Mouse (Mus musculus): ENCODE measurements around the gene Smpd1.

Smpd1 gene

DNA sequence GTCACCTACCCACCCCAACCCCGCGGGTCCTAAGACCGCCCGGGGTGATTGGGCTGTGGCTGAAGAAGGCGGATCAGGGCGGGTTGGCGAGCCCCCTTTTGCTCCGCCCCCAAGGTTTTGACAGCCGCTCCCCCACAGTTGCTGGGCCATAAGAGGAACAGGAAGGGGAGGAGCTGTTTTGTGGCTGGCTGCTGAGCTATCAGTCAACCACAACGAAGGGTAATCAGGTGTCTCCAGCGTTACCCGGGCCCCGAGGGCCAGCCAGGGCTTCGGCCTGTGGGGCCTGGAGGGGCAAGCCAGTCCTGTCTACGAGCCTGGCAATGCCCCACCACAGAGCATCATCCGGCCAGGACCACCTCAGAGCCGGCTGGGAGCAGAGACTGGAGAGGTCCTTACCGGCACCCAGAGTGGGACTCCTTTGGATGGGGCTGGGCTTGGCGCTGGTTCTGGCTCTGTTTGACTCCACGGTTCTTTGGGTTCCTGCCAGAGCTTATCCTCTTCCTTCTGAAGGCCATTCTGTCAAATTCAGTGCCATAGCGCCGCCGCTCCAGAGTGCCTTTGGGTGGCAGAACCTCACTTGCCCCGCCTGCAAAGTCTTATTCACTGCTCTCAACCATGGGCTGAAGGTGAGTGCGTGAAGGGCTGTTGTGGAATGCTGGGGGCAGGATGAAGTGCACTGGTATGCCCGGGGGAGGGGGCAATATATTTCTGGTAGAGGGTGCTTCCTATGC lies at the start of gene Smpd1:
Gene Smpd1, plus strand, starts transcription at position 149 of the 731 bp plus-strand sequence.
- DNase-seq: peak; percentile 88

DNA sequence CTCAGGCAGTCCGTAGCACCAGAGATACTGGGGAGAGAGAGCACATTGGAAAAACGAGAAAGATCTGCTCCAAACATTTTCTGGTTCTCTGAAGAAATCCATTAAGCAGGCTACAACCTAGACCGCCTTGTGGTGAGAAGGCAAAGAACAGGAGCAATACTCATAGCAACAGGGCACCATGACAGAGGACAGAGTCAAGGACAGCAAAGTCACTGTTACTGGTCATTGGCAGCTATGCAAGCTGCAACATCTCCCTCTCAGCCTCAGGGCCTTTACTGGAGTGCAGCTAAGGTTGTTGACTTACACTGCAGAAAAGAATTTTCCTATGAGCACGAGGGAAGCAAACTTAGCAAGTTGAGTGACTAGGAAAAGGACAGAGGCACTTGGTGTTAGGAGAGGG lies 46.9 kb upstream of the Smpd1 start:
- DNase-seq: no peak

DNA sequence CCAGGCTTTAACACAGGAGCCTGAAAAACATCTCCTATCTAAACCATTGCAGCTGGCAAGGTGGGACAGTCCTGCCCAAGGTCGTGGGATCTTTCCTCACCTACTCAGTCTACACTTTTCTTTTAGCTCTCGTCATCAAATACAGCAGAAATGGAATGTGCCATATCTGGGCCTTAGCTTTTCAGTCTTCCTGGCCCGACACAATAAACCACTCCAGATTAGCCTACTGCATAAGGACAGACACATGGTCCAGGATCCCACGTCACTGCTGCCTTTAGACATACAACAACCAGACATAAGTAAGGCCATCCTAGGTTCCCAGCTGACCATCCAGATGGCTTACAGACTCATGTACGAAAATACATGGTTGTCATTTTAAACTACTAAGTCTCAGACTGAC lies 44.0 kb upstream of the Smpd1 start:
- no peak for DNase-seq

DNA sequence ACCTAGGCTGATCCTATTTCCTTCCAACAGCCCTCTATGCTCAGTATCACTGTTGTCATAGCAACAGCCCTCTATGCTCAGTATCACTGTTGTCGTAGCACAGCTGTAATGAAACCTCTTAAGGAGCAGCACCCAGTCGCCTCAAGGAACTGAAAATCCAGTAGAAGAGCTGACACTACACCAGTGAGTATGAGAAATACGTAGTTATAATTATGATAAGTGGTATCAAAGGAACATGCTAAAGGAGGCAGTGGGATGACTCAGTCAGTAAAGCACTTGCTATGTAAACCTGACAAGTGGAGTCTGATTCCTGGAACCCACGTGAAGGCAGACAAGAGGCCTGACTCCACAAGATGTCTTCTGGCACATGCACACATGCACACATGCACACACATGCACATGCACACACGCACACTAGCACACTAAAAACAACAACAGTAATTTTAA lies 40.3 kb upstream of the Smpd1 start:
- no peak for DNase-seq

DNA sequence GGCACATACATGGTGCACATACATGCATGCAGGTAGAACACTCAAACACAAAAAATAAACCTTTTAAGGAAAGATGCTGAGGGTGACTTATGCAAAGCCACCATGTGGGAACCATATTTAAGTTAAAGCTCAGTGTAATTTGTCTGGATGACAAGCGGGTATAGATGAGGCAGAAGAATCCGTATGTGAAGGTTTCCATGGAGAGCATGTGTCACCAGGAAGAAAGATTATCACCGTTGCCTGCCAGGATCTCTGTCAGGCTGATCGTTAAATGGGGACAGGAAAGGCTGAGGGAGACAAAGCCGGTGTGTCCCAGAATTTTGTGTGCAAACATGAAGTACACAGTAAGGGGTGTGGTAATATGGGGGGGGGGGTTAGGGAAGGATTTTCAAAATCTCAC lies 39.6 kb upstream of the Smpd1 start:
- DNase-seq: no peak

DNA sequence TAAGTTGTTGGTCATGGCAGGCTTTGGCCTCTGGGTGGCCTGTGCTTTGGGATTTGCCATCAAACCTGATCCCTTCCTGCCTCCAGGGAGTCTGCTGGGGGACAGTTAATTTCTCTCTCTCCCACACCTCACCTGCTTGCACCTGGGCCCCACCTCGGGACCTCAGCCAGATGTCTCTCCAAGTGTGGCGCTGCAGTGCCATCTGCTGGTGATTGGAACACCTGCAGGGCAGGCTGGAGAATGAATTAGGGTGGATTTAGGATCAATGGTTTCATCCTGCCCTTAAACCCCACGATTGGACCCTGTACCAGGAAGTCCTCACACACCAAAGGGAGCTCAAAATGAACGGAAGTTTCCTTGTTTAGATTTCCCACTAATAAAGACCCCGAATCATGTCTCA lies 39.0 kb upstream of the Smpd1 start:
- DNase-seq: peak; percentile 71

DNA sequence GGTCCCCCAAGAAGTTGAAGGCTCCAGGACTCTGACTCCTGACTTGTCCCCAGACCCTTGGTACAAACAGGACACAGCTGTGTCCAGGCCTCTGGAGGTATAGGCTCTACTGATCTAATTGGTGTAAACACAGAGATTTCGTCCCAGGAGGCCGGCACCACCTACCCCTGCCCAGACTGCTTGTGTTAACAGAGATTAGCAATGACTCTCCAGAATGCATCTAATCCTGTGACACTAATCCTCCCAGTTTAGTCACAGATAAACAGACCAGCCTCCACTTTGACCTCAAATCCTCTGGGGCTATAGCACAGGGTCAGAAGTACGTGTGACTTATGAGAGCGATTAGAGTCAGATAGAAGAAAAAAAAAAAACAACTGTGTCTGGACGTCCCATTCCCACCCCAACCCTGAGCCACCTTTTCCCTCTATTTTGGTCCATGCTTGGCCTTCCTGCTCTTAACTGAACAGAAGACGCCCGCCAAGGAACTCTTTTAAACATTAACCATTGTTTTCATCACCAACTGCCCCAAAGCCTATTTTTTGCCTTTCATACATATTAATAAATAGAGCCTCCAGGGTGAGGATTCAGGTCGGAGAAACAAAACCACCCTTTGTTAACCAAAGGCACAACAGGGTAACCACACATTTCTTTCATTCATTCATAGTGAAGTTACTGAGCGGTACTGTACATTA lies 37.3 kb upstream of the Smpd1 start:
- no peak for DNase-seq

DNA sequence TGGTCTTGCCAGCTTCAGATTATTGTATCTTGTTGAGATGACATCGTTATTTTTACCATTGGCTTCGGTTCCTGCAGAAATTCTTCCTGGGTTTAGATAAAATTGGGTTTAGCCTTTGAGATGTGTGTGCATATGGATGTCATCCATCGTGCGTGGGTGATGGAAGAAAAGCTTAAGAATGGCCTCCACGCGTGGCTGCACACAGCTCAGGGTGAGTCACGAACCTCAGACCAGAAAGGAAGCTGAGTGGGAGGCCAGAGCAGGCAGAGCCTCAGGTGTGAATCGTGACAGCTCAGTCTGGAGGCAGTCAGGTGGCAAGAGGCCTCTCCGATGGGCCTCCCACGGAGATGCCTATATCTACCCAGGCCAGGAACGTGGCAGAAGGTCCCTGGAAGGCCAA lies 34.8 kb upstream of the Smpd1 start:
- no peak for DNase-seq

DNA sequence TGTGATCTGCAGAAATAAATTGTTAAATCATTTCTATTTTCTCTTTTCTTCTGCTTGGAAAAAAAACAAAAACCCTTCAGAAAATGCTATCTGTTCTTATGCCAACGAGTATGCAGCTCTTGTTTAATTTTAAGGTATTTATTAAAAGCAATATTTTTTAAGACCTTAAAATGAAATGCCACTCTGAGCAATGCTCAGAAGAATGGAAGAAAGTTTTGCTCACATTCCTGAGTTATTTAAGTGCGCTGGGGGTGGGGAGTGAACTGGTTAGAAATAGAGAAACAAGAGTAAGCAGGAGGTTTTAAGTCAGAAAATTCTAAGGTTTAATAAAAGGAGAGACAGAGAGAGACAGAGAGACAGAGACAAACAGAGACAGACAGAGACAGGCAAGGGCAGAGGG lies 34.4 kb upstream of the Smpd1 start:
- DNase-seq: no peak

DNA sequence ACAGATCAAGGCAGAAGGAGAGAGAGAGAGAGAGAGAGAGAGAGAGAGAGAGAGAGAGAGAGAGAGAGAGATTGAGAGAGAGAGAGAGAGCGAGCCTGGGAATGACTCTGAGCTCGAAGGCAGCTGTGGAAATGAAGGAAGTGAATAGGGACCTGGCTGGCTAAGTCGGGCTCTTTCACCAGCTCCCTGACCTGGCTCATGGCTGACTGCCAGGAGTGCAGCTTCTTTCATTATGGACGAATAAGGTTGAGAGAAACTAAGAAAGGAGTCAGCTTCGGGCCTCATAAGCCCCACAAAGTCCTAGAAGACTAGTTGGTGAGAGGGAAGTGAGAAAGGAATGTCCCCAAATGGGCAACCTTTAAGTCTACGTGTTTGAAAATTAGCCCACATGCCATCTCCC lies 34.0 kb upstream of the Smpd1 start:
- peak; percentile 8 for DNase-seq

DNA sequence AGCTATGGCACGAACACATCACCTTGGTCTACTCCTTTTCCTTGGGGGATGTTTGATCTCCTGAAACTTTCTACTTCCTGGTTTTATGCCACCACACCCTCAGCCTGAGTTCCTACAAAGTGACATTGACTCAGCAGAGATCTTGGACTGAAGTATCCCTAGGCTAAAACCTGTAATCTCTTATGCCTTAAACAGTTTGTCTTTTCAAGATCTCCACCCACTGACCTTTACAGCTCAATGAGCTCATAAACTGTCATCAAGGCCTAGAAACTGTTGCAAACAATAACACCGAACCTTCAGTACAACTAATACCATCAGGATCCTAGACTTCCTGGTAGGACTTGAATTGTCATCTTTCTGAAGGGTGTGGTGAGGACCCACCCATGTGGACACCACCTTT lies 29.9 kb upstream of the Smpd1 start:
- DNase-seq: no peak

DNA sequence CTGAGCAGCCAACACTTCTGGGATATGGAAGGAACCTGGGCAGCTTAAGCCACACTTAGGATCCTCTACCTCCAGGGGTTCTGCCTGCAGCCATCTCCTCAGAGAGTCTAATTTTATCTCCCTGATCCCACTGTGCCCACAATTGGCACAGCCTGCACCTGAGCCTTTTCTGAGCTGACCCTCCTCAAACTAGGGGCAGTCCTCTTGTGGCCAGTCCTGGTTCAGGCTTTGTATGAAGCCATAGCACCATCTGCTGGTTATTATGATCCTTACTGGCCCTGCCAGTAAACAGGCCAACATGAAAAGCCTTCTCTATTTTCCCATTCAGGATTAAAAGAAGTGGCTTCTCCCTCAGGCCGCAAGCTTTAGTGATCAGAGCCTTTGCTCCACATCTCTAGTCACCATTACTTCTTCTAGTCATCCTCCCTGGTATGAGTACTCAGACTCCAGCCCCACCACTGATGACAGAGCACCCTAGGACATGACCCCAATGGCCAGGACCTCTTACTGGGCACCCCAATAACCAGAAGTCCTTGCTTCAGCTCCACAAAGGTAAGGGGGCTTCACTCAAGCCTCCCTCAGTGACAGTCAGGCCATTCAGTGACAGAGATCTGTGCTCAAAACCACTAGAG lies 26.7 kb upstream of the Smpd1 start:
- DNase-seq: peak; percentile 31

DNA sequence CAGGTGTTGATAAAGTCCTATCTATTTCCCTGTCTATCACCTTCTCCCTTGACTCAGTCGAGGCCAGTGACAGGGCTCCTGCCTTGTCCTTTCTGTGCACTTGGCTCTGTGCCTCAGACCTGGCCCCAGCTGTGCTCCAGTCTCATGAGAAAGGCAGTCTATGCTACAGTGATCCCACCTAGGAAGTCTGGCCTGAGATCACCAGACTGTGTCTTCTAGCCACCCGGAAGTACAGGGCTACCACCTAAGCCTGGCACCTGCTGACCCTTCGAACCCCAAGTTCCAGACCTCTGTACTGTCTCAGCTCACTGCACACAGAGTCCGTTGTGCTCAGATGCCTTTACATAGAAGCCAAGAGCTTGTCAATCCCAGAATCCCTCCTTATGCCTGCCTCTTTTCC lies 26.1 kb upstream of the Smpd1 start:
- DNase-seq: no peak

DNA sequence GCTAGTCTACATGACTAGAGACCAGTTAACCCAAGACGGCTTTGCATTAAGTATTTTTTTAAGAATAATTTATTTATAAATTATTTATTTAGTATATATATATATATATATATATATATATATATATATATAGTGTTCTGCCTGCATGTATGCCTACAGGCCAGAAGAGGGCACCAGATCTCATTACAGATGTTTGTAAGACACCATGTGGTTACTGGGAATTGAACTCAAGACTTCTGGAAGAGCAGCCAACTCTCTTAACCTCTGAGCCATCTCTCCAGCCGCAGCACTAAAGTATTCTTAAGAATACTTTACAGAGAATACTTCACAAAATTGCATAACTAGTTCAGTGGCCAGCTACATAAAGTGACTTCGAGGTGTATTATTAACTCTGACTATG lies 20.0 kb upstream of the Smpd1 start:
- DNase-seq: no peak

DNA sequence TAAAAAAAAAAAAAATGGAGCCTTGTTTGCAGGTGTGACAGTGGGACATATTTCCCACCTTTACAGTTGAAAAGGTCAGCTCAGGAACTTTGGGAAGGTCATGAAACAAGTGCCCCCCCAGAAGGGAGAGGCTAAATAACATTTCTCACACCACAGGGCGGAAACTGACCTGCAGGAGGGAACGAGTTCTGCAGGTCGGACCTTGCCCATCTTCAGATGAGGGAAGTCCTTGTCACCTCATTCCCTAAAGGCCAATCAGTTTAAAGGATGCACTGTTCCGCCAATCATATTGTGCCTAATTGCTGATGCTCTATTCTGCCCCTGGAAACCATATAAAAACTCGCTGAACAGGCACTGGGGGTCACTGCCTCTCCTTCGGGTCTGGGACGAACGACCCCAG lies 8.2 kb upstream of the Smpd1 start:
- DNase-seq: no peak

DNA sequence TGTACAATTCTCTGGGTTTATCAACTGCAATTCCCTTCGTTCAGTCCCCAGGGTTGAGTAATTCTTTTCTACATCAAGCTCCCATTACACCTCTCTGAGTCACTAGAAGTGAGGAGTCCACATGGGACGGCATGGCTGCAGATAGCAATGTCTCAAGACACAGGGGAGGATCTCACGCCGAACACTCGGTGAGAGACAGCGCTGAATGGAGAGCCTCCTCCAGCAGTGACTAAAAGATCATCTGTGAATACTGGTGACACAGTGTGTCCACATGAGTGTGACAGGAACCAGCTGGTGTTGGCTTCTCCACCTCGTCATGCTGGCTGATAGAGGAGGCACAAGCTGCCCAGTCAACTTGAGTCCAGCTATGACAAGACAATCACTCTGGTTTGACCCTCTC lies 6.2 kb upstream of the Smpd1 start:
- DNase-seq: no peak

DNA sequence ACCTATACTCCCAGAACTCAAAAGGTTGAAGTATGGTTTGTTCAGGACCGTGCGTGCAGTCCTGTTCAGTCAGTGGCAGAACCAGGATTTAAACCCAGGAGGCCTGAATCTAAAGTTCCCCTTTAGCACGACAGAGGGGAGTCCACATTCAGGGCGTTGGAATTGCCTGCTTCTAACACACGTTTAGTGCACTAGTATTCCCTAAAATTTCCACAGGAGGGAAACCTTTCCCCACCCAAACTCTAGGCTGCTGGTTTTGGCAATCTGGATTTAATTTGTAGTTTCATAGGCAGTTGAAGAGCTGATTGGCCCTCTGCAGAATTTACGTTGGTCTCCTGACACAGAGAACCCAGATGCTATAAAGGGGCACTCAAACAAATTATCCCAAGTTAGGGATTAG lies 5.1 kb upstream of the Smpd1 start:
- DNase-seq: no peak

DNA sequence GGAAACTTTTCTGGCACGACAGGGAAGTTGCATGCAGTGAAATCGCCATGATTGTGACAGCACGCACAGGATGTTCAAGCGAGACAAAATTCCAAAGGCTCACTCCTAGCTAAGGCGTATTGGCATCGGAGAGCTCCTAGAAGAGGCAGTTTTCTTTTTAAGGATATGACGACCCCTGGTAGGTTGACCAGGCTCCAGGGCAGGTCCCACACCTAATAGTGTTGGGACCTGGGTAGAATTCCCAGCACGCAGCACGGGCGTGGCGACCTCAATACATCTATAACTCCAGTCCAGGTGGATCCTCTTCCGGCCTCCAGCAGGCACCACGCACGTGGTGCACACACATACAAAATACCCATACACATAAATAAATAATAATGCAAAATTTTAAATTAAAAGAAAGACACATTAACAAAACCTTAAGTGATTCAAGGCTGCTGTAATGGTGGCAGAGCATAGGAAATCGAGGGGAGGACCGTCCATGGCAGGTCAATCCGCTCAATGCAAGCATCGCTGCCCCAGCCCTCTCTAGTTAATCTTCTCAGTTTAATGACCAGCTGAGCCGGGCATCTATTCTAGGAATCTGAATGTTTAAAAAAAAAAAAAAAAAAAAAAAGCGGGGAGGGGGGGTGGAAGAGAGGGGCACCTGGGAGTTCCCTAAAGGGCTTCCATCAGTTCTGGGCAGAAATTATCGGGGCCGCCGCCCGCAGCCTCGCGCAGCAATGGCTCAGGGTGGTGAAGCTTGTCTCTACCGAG lies 526 bp upstream of the Smpd1 start:
- no peak for DNase-seq

DNA sequence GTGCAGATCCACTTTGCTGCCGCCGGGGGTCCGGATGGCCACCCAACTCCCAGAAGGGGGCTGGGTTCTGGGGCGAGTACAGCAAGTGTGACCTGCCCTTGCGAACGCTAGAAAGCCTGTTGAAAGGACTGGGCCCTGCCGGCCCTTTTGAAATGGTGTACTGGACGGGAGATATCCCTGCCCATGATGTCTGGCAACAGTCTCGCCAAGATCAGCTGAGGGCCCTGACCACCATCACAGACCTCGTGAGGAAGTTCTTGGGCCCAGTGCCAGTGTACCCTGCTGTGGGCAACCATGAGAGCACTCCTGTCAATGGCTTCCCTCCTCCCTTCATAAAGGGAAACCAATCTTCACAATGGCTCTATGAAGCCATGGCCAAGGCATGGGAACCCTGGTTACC lies 1.4 kb downstream of the Smpd1 start:
- no peak for DNase-seq

DNA sequence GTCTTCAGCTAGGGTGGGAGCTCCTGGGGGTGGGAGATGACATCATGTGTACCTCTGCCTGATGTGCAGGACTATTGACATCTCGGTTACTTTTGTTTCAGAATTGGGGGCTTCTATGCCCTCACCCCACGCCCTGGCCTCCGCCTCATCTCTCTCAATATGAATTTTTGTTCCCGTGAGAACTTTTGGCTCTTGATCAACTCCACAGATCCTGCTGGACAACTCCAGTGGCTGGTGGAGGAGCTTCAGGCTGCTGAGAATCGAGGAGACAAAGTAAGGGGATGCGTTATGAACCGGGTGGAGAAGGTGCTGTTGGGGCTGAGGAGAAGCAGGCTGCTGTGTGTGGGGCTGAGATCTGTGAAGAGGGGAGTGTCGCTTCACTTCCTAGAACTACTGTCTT lies 2.2 kb downstream of the Smpd1 start:
- no peak for DNase-seq

DNA sequence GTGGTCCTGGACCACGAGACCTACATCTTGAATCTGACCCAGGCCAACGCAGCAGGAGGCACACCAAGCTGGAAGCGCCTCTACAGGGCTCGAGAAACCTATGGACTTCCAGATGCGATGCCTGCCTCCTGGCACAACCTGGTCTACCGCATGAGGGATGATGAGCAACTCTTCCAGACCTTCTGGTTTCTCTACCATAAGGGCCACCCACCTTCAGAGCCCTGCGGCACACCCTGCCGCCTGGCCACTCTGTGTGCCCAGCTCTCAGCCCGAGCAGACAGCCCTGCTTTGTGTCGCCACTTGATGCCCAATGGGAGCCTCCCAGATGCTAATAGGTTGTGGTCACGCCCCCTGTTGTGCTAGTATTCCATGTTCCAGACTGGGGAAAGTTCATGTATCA lies 3.5 kb downstream of the Smpd1 start:
- no peak for DNase-seq

DNA sequence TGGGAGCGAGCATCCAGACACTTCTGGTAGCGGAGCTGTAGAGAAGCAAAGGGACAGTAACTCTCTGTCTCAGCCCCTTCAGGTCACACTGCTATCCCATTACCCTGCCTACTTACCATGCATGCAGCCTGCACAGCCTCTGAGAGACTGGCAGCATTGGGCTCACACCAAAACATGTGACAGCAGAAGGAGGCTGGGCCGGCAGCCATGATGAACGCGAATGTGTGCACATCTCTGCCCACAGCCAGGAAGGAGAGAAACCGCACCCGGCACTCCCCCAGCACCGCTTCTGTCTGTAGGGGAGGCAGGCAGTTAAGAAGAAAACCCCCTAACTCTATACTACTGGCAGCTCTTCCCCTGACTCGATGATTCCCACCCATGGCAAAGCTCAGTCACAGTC lies 4.9 kb downstream of the Smpd1 start:
- DNase-seq: no peak

DNA sequence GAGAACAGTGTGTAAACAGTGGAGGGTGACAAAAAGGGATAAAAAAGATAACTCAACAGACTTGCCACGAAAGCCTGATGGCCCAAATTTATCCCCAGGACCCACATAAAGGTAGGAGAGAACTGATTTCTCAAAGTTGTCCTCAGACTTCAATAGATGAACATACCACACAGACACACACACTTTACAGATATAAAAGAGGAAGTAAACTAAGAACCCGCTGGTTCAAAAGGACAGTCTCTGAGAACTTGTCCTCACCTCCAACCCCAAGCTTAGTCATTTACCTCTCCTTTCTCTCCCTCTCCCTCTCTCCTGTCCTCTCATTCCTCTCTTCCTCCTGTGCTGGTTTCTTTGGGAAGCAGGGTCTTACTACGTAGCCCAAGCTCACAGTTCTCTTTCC lies 8.2 kb downstream of the Smpd1 start:
- DNase-seq: no peak

DNA sequence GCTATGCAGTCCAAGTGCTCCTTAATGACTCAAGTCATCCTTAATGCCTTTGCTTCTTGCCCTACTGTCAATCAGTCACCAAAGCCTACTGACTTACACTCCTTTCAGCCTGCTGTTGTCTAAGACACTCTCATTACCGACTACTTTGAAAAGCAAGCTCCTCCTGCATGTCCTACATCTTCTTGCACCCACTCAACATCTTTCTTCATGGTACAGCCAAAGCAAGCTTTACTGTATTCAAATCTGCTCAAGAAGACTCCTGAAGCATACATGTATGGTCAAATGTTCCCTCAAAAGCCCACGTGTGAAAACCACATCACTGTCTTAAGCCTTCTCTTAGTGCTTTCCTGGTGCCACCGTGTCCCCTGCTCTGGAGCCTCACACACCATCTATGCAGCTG lies 9.2 kb downstream of the Smpd1 start:
- no peak for DNase-seq
